Mouse (Mus musculus) cerebellum, adult 11-12 months (tissue): ENCODE measurements around the gene Dpep3.

Experiments used
- DNase-seq: peaks from one replicate; pipeline ENCODE4 v3.0.0; 2022

Gene Dpep3

DNA sequence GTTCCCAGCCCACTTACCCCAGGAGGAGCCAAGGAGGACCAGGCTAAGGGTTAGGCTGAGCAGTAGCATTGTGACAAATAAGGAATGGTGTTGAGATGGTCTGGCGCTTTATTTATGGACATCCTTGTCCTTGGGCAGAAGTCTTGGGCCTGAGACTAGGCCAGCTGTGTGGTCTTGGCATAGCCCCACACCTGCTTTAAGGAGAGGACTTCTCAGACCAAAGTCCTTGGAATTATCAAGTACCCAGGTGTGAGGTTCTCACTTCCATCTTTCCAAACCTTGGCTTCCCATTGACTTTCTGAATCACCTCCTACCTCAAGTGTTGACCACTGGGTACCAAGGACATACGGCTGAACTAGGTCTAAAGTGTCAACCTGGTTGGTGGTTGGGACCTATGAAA is 45.5 kb downstream of the Dpep3 start, which contains the start of gene Ctrl:
Ctrl (minus strand) TSS at position 101 of the 400 bp plus-strand sequence.
- no peak for DNase-seq

DNA sequence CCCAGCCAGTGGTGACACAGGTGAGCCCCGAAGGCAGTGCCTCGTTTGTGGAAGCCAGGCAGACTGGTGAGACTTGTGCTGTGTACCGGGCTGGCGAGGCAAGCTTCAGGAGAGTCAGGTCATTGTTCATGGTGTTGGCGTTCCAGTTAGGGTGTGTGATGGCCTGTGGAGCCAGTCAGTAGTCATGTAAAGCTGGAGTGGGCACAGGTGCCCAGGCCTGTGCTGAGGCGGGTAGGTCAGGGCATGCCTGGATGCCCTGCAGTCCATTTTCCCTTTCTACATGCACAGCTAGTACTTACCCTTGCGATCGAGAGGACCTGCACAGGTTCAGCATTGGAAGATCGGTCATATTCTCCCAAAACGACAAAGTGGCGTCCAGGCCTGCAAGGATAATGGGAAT is 46.7 kb downstream of the Dpep3 start:
- DNase-seq, result no peak

GRCm38 (mm10) chr8:105931271-105931670 is 48.0 kb downstream of the Dpep3 start:
- DNase-seq, result no peak

DNA sequence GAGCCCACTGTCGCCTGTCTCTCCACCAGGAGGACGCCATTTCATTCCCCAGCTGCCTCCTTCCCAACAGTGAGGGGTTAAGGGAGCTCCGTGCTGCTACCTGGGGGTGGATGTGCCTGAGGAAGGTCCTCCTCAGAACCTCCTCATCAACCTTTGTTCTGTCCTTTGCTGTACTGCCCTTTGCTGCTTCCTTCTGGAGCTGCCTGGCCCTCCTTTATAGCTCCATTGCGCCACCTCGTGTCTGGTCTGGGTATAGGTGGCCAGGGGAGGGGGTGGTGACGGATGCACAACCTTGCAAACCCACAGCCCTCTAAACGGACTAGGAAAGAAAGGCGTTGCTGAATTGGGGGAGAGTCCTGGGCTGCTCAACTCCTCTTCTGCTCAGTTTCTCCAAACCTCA is 48.6 kb downstream of the Dpep3 start:
- DNase-seq, result peak; percentile 74

GRCm38 (mm10) chr8:105925123-105925522 is 54.1 kb downstream of the Dpep3 start:
- no peak for DNase-seq
